Mouse (Mus musculus) left cerebral cortex, adult 2 months (tissue): Measurements from ENCODE around the gene Clybl. TPM values are rescaled to one million over a fixed set of nuclear protein-coding genes. Genes with fewer than 3 reads are reported as not detected.

ENCODE experiments used
- DNase-seq, 2 experiments: peaks; one replicate each; pipeline ENCODE4 v3.0.0; 2021 to 2022; ENCODE audit warnings: low spot score in 2 of 2, mixed read lengths in 1 of 2; ENCODE audit errors: extremely low spot score in 1 of 2
- H3K27ac ChIP-seq: fragments of 200-600 bp; 2 replicates; pipeline ENCODE4 v1.8.1; 2022
- H3K4me3 ChIP-seq: fragments of 200-600 bp; 2 replicates; pipeline ENCODE4 v1.8.1; 2022
- CTCF ChIP-seq: fragments of 200-600 bp; IDR thresholded peaks from 2 replicates; pipeline ENCODE4 v1.8.1; 2022; ENCODE audit warnings: antibody characterized with exemption, mild to moderate bottlenecking, moderate library complexity
- intact Hi-C: fragments of 180-260 bp; cut with DNase I; formaldehyde crosslinking; loops from one replicate; pipeline ENCODE4 v1.15.1; 2025
- total RNA-seq, 2 experiments: library from RNA; stranded (reverse); gene quantifications; 2 replicates each; pipeline ENCODE4 v1.2.3; 2021

Clybl gene
- total RNA-seq, 2 experiments from 2014 or later: 24.7 to 25.6 TPM

DNA sequence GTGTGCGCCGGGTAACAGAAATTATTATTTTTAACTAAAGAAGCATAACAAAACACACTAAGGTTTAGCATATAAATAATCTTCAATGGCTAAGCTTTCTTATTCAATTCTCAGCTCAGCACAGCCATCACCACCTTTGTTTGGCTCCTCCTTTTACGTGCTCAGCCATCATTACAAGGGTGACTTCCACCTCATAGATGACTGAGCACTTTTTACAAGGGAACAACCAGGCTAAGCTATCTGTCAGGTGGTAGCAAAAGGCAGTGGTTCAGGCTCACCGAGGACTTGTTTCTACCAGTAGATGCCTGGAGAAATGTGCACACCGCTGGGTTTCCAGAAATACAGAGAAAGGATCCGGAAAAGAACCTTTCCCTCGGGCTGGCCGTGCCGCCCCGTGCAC is 252.5 kb downstream of the Clybl start:
- TF ChIP-seq CTCF: no peak
- DNase-seq: no peak
- Histone ChIP-seq H3K4me3 (no peak overlapping the region), H3K27ac (no peak overlapping the region)
- intact Hi-C loops: no loop called here

DNA sequence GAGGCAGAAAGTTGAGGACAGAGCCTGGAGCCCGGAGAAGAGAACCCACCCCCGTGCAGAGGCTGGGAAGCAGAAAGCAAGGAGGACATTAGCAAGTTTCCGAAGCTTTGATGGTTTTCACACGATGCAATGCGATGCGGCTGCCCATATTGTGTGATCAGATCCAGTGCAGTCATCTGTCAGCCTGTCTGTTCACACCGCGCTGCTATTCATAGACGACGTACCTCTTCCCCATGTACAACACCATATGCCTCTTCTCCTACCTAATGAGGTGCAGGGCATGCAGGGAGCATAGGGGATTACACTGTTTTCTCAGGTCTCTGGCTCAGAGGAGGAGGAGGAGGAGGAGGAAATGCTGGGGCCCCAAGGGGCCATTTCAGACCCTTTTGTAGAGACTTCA is 255.3 kb downstream of the Clybl start:
- intact Hi-C loops: no loop called here
- DNase-seq: no peak
- Histone ChIP-seq H3K4me3 (no peak overlapping the region), H3K27ac (no peak overlapping the region)
- TF ChIP-seq CTCF: no peak

DNA sequence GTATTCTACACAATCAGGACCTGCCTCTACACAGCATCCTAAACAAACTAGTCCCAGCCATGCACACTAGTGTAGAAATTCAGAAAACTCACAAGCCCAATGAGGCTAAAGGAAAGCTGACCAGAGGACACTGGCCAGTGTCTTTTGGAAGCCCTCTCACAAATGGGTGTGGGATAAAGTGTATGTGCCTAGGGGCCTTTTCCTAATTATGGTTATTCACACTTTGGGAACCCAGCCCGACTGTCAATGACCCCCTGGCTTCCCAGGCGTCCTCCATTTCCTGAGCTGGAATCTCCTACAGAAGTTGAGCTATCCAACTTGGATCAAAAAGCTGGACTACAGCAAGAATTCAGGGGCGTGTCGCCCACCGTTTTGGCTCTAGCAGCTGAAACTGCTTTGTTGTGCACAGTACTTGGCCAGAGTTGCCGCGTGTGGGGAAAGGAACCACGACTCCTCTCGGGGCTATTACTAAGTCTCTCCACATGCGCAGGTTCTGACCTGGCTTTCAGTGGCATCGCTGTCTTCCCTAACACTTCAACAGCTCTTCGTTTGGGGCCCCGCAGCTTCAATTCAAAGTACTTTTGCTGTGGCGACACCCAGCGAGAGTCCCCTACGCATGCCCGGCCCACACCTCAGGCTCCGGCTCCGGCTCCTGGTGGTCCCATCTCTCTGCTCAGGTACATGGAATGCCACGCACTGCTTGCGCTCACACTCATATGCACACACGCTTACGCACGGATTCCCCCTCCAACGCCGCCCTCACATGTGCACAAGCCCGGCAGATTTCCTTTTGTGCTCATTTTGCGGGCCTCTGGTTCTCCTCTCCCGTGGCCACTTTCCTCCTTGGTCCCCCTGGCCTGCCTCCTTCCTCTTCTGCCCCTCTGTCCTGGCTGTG is 268.3 kb downstream of the Clybl start:
- DNase-seq: no peak
- H3K4me3 ChIP-seq: peak overlapping the region; percentile 39
- peak overlapping the region; percentile 41; the same call in 1 of the 2 replicates for H3K27ac ChIP-seq
- intact Hi-C loops: loop anchor here (1.0 kb wide), 1 partner anchor 44 kb away; no protein-coding TSS in a partner anchor
- TF ChIP-seq CTCF: no peak

DNA sequence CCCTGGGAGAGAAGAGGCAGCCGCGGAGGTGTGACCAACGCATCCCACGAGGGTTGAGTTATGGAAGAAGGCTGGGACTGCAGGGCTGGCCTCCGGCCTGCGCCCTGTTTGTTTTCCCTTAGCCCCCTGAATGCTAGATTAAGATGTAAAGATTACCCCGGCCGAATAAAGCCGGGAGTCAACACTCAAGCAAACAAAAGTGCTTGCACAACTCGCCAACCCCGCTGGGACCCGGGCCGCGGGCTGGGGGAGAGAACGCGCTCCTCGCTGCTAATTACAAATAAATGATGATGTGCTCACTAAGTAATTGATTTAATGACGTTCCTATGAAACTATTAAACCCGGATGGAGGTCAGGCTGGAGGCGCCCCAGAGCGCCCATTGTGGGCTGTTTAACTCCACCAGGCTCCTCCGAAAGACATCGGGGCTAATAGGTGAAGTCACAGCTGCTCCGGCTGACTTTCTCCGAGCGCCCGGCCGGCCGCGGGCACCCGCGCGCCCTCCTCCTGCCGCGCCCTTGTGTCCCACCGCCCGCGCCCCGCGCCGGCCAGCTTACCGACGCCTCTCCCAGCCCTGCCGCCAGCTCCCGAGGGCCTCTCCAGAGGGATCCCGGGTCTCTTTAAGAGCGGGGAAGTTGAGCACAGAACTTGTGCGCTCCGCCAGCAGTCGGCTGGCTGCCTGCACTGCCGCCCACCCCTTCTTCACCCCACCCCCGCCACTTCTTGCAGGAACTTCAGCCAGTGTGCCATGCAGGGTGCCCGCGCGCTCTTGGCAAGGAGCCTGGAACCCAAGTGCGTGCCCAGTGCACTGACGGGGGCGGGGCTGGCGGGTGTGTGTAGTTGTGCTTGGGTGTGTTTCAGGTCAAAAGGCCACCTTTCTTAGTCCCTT is 269.2 kb downstream of the Clybl start, which contains the start of gene Gm5089:
Gene Gm5089 (minus strand): TSS at position 620 of the 887 bp plus-strand sequence.
- DNase-seq: peak; percentile 43 to 47
- Histone ChIP-seq H3K4me3 (peak within 1 kb of the TSS; percentile 39), H3K27ac (peak within 1 kb of the TSS; percentile 41)
- intact Hi-C loops: loop anchor here (1.0 kb wide), 1 partner anchor 44 kb away; no protein-coding TSS in a partner anchor
- no peak for TF ChIP-seq CTCF

DNA sequence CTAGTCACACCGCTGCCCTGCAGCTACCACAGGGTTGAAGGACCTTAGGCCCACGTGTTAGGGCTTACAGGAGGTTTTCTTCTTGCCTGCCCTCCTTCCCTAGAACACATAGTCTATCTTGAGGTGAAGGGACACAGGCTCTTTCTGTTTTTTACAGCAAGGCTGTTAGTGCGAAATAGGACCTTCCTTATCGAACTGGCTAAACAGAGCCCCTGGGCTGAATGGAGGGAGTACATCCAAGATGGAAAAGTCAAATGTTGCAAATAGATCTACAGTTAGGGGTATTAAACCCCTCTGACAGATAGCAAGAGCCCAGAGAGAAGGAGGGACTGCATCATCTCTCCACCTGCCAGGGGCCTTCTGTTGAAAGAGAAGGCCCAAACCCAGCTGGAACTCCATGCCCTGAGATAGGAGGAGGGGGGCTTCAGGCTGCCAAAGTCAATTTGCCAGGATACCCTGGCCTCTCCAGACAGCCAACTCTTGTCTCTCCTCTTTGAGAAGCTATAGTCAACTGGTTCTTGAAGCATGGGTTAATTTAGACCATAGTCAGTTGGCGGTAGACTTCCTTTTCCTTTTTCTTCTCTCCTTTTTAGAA is 270.1 kb downstream of the Clybl start:
- no peak overlapping the region for H3K4me3 ChIP-seq
- DNase-seq: no peak
- intact Hi-C loops: no loop called here
- no peak for TF ChIP-seq CTCF
- H3K27ac ChIP-seq: no peak overlapping the region

Other genes with a start within 250 kb of the Clybl start
- under 1 TPM; 0.44 to 0.66 TPM for gene Gpr183, start 216.5 kb upstream of the Clybl start, total RNA-seq
- gene Timm8a2, start 147.0 kb upstream of the Clybl start, total RNA-seq: not detected
- 100 to 1,000 TPM; 105 to 110 TPM for gene Tm9sf2, start 74.7 kb upstream of the Clybl start, total RNA-seq